Mouse (Mus musculus) erythroid progenitor cell, adult 5-6 weeks (primary cell): ENCODE results near the gene Itga11. TPM values are rescaled to one million over a fixed set of nuclear protein-coding genes. Genes with fewer than 3 reads are reported as not detected.
A peak's percentile ranks its signal among the peaks of the same experiment; 100 is the strongest.
"Not testable (repeated sequence)": the region's sequence is repeated elsewhere in the genome, so short reads cannot be mapped to it uniquely, and the experiment has no call there.

Source experiments
- ATAC-seq: replicated peaks from 2 replicates; pipeline ENCODE4 v1.8.0; 2016; ENCODE audit warnings: moderate number of reproducible peaks, mild to moderate bottlenecking, moderate TSS enrichment, inconsistent platforms; ENCODE audit not compliant: poor library complexity, low FRiP score, severe bottlenecking
- total RNA-seq, 2 experiments: library from RNA; stranded (forward) in 1 of 2; stranded (reverse) in 1 of 2; fragments of 150-400 nt in 1 of 2; fragments of 186-747, 209-891 nt in 1 of 2; gene quantifications; 2 replicates each; pipeline versions ENCODE4 v1.2.3 to v1.2.4; 2015 to 2017; ENCODE audit warnings: low replicate concordance in 2 of 2

Itga11 gene
- total RNA-seq, 2 experiments from 2014 or later, result not detected

DNA sequence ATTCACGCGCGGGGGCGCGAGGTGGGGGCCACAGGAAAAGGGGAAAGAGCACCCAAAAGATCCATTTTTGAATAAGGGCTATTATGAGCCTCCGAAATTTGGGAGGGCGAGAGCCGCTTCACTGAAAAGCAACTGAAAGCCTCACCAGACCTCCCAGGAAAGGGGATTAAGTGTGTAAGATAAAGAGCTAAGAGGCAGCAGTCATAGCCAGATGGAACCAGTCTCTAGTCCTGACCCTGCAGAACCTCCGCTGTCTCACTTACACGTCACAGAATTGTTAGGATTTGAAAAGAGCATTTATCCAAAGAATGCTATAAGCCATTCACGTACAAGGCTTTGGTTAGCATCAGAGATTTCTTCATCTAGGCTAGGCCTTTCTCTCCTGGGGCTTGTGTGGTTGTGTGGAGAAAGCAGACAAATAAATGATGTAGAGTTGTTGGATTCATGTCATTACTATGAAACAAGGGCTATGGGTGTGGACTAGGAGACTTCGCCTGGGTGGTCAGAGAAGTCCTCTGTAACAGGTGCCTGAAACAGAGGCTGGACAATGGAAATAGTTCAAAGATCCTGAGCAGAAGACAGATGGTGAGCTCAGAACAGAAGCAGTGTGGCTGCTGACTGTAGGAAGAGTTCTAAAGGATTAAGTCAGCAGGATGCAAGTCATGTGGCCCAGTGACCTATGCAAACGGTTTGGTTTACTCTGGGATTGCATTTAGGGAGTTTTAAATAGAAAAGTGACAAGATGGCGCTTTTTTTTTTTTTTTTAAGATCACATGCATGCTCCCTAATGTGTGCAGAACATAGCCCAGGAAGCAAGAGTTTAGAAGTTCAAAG is 134.8 kb downstream of the Itga11 start:
- ATAC-seq, result 0 out of 2 replicates have a peak, but pooled peaks have one; percentile 13

DNA sequence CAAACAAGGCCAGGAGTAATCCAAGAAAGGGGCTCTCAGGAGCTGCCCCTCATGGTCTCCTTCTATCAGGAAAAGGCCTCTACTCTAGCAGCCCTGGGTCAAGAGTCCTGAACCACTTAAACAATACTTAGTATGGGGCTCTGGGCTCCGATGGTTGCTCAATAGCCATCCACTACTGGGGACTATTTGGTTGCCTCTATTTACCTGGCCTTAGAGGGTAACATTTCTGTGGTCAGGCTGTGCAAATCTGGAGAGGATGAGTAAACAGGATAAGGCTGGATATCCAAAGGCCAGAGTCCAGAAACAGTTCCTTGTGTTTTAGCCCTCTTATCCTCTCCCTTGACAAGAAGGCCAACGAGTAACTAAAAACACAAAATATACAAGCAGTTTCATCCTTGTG is 137.1 kb downstream of the Itga11 start:
- ATAC-seq, result no peak

DNA sequence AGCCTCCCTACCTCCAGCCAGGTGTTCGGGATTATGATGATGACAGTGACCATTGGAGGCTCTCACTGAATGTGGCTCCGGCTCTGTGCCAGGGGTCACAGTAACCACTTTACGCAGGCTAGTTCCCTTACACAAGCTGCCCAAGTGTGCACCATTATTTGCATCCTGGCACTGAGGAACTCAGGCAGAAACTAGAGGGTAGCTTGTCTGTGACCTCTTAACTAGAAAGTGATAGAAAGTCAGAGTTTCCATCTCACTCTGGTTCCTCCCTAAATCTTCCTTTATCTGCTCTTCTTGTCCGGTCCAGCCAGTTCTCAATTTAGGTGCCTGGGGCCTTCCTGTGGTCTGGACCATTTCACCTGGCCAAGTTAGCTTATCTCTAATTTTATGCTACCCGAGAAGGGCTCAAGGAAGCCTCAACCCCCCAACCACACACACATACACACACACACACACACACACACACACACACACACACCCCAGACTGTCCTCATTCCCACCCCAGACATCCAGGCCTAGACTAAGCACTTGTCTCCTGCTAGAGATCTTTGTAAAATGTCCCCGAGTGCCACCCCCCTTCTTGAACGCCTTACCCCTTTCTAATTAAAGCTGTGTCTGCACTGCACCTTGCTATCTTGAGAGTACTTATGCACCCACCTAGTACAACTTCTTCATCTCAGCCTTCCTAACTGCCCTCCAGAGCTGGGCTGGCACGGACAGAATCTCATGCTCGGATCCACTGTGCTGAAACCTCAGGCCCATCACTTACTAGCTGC is 138.9 kb downstream of the Itga11 start:
- no peak for ATAC-seq

DNA sequence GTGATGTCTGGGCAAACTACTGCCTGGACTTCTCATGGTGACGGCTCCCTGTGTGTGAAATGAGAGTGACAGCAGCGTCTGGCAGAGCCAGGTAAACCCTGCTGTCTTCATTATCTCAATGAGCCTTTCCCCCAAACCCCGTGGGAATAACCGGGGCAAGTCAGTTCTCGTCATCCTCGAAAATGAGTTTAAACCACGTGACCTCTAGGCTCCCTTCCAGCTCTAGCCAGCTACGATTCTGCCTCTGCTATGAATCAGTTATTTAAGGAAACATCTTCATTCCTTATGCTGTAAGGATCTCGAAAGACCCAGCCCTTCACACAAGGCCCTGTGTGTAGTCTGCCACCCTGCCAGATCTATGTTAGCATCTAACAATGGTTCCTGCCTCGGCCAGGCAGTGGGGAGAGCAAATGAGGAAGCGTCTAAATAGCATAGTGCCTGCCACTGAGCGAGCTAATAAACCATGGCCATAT is 139.5 kb downstream of the Itga11 start:
- no peak for ATAC-seq

DNA sequence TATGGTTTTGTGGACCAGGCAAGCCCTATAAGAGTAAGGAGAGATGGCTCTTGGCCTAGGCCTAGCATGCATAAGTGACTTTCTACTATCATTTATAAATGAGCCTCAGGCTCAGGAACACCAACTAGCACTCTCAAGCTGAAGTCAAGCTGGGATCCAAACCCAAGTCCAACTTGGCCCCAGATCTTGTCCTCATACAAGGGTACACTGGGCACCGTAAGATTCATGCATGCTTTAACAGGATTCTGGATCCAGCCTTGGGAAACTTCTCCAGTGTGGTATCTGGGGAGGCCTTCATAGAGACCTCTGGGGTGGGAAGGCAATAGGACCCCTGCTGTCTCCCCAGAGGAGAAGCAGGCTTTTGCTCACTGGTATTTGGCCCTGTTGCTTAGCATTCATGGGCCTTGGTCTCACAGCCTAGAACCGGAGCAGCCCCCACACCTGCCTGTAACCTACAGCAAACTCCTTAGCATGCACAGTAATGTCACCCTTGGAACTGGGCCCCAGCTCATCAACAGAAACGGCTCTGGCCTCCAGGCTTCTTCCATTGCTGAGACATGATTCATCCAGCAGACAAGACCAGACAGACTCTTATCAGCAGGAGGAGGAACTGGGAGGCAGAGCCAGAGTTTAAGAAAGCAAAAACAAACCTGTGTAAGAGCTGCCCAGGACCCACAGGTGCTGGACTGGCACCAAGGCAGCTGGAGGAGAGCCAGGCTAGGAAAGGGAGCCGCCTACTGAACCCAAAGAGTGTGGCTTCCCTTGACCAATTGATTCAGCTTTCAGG is 140.4 kb downstream of the Itga11 start:
- ATAC-seq, result no peak

DNA sequence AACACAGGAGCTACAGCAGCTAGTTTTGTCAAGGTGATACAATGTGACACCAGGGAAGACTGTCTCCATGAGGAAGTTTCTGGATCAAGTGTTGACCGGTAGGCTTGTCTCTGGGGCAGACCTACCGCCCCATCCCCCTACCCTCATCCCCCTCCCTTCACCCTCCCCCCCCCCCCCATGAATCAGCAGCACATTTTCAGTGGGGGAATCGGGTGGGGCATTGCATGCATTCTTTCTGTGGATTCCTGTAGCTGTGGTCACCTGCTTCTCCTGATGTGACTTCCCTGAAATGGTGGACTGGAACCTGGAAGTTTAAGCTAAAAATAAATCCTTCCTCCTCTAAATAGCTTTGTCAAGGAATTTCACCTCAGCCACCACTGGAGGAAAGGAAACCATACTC is 141.9 kb downstream of the Itga11 start:
- no peak for ATAC-seq

DNA sequence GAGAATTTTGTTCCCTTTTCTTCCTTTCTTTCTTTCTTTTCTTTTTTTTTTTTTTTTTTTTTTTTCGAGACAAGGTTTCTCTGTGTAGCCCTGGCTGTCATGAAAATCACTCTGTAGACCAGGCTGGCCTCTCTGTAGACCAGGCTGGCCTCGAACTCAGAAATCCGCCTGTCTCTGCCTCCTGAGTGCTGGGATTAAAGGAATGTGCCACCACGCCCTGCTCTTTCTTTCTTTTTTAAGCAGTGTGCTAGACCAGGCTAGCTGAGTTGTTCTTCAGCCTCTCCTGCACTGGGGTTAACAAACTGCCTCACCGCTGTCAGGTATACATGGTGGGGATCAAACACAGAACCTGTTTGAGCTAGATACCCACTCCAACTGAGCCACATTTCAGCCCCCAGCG is 142.3 kb downstream of the Itga11 start:
- not testable (repeated sequence) for ATAC-seq

DNA sequence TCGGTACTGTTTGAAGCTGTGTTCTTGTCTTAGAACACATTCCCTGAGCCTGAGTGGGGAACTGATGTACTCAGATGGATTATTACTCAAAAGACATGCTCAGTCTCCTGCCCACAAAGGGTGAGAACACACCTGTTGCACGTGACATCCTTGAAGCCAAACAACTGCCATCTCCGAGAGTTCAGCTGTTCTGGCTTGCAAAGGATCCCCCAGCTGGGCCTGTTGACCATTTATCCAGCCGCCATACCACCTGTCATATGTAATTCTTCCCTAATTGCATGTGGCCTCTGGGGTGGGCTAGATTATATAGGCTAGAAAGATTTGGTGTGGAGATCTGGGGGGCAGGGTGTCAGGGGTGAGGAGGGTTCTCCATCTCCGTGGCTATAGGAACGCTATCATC is 143.2 kb downstream of the Itga11 start:
- ATAC-seq, result no peak

DNA sequence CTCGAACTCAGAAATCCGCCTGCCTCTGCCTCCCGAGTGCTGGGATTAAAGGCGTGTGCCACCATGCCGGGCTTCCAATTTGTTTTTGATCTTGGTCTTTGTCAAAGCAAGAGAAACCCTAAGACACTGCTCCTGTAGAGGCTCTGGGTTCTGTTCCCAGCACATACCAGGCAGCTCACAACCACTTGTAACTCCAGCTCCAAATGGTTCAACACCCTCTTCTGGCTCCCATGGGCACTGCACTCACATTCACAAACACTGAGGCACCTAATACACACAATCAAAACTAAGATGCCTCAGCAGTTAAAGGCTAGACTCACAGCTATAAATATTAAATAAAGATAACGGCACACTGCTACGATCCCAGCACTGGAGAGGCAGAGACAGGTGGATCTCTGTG is 144.2 kb downstream of the Itga11 start:
- ATAC-seq, result no peak

DNA sequence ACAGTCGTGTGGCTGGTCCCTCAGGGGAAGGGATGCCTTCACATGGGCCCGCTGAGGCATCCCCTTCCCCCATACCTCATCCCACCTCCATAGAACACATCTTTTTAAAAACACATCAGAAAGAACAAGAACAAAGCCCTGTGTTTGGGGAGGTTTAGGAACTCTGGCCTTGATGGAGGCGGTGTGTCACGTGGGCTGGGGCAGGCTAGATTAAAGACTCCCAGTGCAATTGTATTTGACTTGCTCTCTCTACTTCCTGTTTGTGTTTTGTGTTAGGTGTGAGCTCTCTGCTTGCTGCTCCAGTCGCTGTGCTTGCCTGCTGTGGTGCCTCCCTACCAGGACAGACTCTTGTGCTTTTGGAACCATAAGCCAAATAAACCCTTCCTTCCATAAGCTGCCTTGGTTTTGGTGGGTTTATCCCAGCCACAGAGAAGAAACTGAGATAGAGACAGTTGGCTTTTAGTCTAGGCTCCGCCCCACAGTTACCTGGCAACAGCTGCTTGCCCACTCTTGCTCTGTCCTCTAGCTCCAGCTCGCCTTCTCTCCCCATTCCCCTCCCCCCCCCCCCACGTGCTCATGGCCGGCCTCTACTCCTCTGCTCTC is 148.3 kb downstream of the Itga11 start:
- no peak for ATAC-seq

DNA sequence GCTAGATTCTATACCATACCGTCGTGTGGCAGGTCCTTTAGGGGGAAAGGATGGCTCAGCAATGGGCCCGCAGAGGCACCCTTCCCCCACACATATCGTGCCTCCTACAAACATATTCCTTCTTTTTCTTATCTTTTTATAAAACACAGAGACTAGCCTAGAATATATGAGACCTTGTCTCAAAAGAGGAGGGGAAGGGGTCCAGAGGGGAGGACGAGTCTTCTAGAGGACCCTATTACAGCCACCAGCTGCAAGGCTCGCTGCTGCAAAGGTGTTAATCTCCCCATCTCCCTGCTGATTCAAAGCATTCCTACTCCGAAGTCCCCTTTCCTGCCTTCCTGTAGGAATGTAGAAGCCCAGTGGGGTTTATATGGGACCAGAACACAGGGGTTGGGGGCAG is 148.8 kb downstream of the Itga11 start:
- no peak for ATAC-seq

DNA sequence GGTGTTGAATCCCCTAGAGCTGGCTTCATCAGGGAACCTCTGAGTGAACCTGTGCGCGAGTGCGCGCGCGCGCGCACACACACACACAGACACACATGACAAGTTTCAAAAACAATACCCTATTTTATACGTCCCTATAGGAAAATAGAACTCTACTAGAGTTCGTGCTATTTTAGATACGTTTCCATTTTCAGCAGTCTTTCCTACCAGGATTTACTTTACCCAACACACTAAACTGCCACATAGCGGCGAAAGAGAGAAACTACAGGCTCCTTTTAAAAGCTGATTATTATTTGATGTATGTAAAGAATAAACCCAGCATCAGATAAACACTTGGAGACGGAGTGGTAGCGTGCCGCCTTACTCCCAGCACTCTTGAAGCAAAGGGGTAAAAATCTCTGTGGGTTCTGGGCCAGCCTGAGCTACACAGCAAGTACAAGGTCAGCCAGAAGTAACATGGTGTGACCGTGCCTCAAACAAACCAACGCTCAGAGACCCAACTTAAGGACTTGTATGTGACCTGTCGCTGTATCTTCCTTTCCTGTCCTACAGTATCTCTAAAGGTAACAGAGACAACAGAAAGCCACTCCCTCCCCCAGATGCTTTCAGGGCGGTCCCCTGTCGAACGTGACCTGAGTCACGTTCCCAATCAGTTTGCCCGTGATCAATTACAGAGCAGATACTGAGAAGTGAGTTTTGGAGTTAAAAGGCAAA is 150.5 kb downstream of the Itga11 start:
- ATAC-seq, result peak; percentile 68

DNA sequence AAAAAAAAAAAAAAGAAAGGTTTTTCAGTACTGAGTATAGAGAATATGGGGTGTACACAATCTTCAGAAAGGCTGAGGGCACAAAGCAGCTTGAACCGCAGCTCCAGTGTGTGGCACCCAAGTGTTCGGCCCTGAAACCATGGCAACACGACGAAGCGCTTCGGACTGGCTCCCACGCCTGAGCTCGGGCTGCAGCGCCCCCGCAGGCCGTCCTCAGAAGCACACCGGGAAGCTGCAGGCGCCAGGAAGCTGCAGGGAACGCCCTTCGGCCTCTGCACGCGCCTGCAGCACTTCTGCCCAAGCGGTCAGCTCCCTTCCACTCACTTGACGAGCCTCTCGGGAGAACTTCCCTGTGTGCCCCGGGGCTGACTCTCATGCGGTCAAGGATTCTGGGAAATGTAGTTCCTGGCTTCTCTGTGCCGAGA is 151.0 kb downstream of the Itga11 start:
- ATAC-seq, result peak; percentile 98

DNA sequence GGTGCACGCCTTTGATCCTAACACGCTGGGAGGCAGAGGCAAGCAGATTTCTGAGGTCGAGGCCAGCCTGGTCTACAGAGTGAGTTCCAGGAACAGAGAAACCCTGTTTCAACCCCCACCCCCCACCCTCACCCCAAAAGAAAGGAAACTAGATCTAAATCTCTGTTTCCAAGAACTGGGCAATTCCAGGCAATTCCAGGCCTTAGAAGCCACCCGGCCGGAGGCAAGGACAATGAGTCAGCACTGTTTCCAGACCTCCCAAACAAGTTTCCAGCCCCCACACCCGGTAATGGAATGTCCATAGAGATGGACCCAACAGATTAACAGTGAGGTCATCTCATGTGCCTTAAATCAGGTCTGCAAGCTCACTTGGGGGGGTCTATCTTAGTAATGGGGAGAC is 152.3 kb downstream of the Itga11 start:
- no peak for ATAC-seq

Other genes with a start within 250 kb of the Itga11 start
- gene Coro2b, start 140.8 kb upstream of the Itga11 start, total RNA-seq (2015; ENCODE audit: low replicate concordance), result not detected in 2 replicates
- gene Coro2b, start 140.8 kb upstream of the Itga11 start, total RNA-seq (2017; ENCODE audit: low replicate concordance), result 0.13 TPM in 1 of 2 replicates, not detected in the other
- gene Fem1b, start 134.1 kb downstream of the Itga11 start, total RNA-seq (2015; ENCODE audit: low replicate concordance), result 9.7 and 24.7 TPM in 2 replicates
- gene Fem1b, start 134.1 kb downstream of the Itga11 start, total RNA-seq (2017; ENCODE audit: low replicate concordance), result 24.1 and 25.0 TPM in 2 replicates
- gene Cln6, start 161.0 kb downstream of the Itga11 start, total RNA-seq (2015; ENCODE audit: low replicate concordance), result 18.9 and 29.6 TPM in 2 replicates
- 5.3 and 7.2 TPM in 2 replicates for gene Cln6, start 161.0 kb downstream of the Itga11 start, total RNA-seq (2017; ENCODE audit: low replicate concordance)
- not detected in 2 replicates for gene Calml4, start 180.3 kb downstream of the Itga11 start, total RNA-seq (2015; ENCODE audit: low replicate concordance)
- gene Calml4, start 180.3 kb downstream of the Itga11 start, total RNA-seq (2017; ENCODE audit: low replicate concordance), result not detected in 2 replicates